Mouse (Mus musculus): Measurements from ENCODE around the gene Rxfp4. TPM values are rescaled to one million over a fixed set of nuclear protein-coding genes. Genes with fewer than 3 reads are reported as not detected.

Gene Rxfp4
- total and polyA plus RNA-seq, 2 experiments from 2014 or later: not detected

DNA sequence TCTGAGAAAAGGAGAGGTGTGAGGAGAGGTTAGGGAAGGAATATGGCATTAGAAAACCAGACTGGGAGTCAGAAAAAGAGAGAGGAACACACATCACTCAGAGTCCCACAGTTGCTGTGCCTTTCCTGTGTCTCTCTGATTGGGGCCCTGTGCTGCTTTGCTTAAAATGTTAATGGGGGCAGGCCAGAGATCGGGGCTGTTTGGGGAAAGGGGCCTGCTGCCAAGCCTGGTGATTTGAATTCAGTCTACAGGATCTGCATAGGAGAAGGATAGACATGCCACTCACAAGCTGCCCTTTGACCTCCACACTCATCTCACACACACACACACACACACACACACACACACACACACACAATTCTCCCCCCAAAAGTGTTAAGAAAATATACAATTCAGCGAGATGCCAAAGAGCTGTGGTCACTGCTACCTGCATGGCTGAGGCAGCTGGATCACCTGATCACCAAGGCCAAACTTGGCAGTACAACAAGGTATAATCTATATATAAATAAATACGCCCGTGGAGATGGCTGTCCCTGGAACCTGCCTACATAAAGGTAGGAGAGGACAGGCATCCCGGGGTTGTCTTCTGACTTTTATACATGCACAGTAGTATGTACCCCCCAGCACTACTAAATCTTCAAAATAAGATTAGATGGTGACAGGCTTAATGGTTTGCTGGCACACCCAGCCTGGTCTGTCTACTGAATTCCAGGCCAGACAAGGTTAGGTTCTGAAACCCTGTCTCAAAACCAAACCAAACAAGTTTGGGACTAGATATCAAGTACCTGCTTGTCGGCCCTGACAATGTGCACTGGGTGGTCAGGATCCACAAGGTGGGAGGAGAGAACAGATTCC lies 801 bp upstream of the Rxfp4 start:
- DNase-seq (ENCODE audit: low spot score) (no peak), ATAC-seq (no peak)
- Histone ChIP-seq H3K9ac (replicated peaks; ENCODE audit: low read length) (no peak overlapping the region), H3K27ac (no peak overlapping the region), H3K4me1 (ENCODE audit: insufficient read depth, low read length) (no peaks in the 10 kb centered on the region; the same call in 1 of the 2 replicates), H3K4me3 (ENCODE audit: low read length) (no peak overlapping the region), H3K36me3 (ENCODE audit: insufficient read depth, low read length) (no peaks in the 10 kb centered on the region), H3K4me2 (ENCODE audit: low read depth, low read length) (no peak overlapping the region), H3K27me3 (ENCODE audit: insufficient read depth, low read length) (no peaks in the 10 kb centered on the region), H3K9me3 (ENCODE audit: low read length) (no peaks in the 10 kb centered on the region)
- no peak for TF ChIP-seq CTCF (IDR thresholded peaks at IDR 0.05; ENCODE audit: low read depth)
- 75% methylated on average over 6 of the region's 6 CpGs for WGBS

DNA sequence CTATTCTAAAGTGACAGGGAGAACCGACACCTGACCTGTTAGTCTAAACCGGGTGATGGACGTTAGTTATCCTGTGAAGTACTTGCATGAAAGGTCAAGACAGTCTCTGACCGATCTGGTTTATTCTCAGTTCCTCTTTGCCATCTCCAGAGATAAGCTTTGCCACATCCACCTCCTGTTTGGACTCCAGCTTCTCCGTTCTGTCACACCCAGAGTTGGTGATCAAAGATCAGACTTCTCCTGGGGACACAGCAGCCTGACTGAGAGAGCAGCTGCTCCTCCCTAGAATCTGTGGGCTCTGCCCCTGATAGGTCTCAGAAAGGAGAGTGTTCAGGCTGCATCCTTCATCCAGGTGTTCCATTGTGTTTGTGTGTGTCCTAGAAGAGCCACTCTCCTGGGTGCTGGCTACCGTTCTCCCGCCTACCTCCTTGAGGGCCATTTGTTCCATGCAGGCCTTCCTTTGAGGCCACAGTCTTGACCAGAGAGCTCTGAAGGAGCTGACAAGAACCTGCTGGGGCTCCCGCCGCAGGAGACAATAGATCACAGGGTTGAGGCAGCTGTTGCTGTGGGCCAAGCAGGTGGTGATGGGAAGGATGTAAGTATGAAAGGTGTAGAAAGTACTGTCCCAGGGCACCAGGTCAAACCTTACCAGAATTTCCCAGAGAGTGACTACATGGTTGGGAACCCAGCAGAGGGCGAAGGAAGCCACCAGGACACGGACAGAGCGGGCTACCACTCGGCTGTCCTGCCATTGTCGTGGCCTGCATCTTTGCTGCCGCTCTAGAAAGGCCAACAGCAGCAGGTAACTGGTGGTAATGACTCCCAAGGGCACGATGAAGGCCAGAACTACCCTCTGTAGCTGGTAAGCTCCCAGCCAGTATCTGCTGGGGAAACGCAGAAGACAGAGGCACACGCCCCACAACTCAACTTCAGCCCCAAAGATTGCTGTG lies 998 bp downstream of the Rxfp4 start:
- WGBS: 81% methylated on average over 18 of the region's 18 CpGs
- Histone ChIP-seq H3K9me3 (ENCODE audit: low read length) (no peaks in the 10 kb centered on the region), H3K36me3 (ENCODE audit: insufficient read depth, low read length) (peaks cover 17% of the 10 kb centered on the region), H3K4me1 (ENCODE audit: insufficient read depth, low read length) (no peaks in the 10 kb centered on the region; the same call in 1 of the 2 replicates), H3K4me2 (ENCODE audit: low read depth, low read length) (no peak overlapping the region), H3K27ac (no peak overlapping the region), H3K27me3 (ENCODE audit: insufficient read depth, low read length) (no peaks in the 10 kb centered on the region), H3K4me3 (ENCODE audit: low read length) (no peak overlapping the region), H3K9ac (replicated peaks; ENCODE audit: low read length) (no peak overlapping the region)
- TF ChIP-seq CTCF (IDR thresholded peaks at IDR 0.05; ENCODE audit: low read depth): no peak
- DNase-seq (ENCODE audit: low spot score) (no peak), ATAC-seq (no peak)

DNA sequence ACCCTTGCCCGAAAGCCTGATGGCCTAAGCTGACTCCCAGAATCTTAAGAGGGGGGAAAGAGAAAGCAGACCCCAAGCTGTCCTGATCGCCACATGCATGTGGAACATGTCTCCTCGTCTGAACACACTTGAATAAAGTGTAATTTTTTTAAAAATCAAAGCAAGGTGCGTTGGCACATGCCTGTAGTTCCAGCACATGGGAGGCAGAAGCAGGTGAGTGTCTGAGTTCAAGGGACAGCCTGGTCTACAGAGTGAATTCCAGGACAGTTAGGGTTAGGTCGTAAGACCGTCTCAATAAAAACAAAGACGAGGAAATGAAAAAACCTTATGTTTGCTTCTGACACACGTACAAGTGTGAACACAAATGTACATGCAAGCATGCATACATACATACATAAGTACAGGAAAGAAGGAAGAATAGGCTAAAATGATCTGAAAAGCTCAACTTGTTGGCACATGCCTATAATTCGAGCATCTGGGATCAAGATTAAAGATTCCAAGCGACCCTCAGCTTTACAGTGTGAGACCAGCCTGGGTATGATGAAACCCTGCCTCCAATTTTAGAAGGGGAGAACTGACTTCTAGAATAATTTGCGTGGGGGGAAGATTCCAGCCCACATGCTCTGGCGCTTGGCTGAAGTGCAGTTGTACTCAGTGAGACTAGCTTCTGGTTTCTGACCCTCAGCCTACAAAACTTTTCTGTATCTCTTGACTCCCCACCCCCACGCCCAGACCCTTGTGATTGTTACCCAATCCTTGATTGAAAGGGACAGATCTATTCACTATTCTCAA lies 2.0 kb downstream of the Rxfp4 start:
- no peak overlapping the region for H3K9ac ChIP-seq (replicated peaks; ENCODE audit: low read length)
- H3K4me1 ChIP-seq (ENCODE audit: insufficient read depth, low read length): no peaks in the 10 kb centered on the region; the same call in 1 of the 2 replicates
- no peak overlapping the region for H3K4me3 ChIP-seq (ENCODE audit: low read length)
- TF ChIP-seq CTCF (IDR thresholded peaks at IDR 0.05; ENCODE audit: low read depth): no peak
- no peak overlapping the region for H3K27ac ChIP-seq
- ATAC-seq (no peak), DNase-seq (ENCODE audit: low spot score) (no peak)
- no peaks in the 10 kb centered on the region for H3K27me3 ChIP-seq (ENCODE audit: insufficient read depth, low read length)
- peaks cover 26% of the 10 kb centered on the region for H3K36me3 ChIP-seq (ENCODE audit: insufficient read depth, low read length)
- H3K4me2 ChIP-seq (ENCODE audit: low read depth, low read length): no peak overlapping the region
- H3K9me3 ChIP-seq (ENCODE audit: low read length): no peaks in the 10 kb centered on the region
- 77% methylated on average over 13 of the region's 13 CpGs for WGBS

DNA sequence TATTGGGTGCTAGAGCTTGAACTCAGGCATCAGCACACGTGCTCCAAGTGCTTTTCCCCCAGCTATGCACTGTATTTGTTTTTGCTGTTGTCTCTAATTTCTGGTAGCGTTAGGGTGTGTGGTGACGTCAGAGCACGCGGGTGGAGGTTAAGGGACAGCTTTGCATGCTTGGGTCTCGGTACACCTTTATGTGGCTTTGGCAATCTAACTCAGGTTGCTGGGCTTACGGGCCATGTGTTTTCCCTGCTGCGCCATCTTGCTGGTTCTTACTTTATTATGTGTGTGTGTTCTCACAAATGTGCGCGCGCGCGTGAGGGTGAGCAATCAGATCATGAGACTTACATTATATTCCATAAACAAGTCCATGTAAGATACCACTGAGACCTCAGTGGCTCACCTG lies 3.0 kb downstream of the Rxfp4 start:
- H3K27me3 ChIP-seq (ENCODE audit: insufficient read depth, low read length): no peaks in the 10 kb centered on the region
- peaks cover 35% of the 10 kb centered on the region for H3K36me3 ChIP-seq (ENCODE audit: insufficient read depth, low read length)
- H3K4me1 ChIP-seq (ENCODE audit: insufficient read depth, low read length): no peaks in the 10 kb centered on the region; the same call in 1 of the 2 replicates
- no peak overlapping the region for H3K9ac ChIP-seq (replicated peaks; ENCODE audit: low read length)
- TF ChIP-seq CTCF (IDR thresholded peaks at IDR 0.05; ENCODE audit: low read depth): no peak
- ATAC-seq (no peak), DNase-seq (ENCODE audit: low spot score) (no peak)
- H3K4me3 ChIP-seq (ENCODE audit: low read length): no peak overlapping the region
- H3K27ac ChIP-seq: no peak overlapping the region
- WGBS: 93% methylated on average over 13 of the region's 13 CpGs
- no peaks in the 10 kb centered on the region for H3K9me3 ChIP-seq (ENCODE audit: low read length)
- no peak overlapping the region for H3K4me2 ChIP-seq (ENCODE audit: low read depth, low read length)

DNA sequence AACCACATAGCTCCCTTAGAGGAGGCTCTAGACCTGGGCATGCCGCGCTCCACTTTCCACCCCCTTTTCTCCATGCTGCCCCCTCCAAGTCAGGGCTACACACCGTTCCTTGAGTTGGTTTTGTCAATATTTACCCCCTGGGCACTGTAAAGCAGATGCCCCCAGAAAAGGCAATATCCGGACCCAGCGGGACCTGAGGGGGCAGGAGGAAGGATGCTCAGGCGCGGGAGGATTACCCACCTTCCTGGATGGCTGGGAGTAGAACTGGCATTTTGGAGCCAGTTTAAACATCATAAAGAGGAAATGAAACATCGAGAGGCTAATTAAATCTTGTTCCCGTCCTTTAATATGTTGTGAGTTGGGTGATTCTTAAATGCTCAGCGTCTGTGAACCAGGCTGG lies 3.8 kb downstream of the Rxfp4 start:
- Histone ChIP-seq H3K4me2 (ENCODE audit: low read depth, low read length) (no peak overlapping the region), H3K9ac (replicated peaks; ENCODE audit: low read length) (no peak overlapping the region), H3K27ac (no peak overlapping the region), H3K27me3 (ENCODE audit: insufficient read depth, low read length) (no peaks in the 10 kb centered on the region), H3K9me3 (ENCODE audit: low read length) (no peaks in the 10 kb centered on the region), H3K36me3 (ENCODE audit: insufficient read depth, low read length) (peaks cover 42% of the 10 kb centered on the region), H3K4me1 (ENCODE audit: insufficient read depth, low read length) (no peaks in the 10 kb centered on the region), H3K4me3 (ENCODE audit: low read length) (no peak overlapping the region)
- no peak for TF ChIP-seq CTCF (IDR thresholded peaks at IDR 0.05; ENCODE audit: low read depth)
- WGBS: 79% methylated on average over 10 of the region's 10 CpGs
- ATAC-seq: no peak
- no peak for DNase-seq (ENCODE audit: low spot score)
